Mouse (Mus musculus): ENCODE measurements at regions not wholly inside any gene's neighbourhood (a gene's known extent, or its start where the extent isn't known, plus 50 kb on each side); places are given as distances from the start of the nearest gene placed in this dataset.

GRCm38 (mm10) chr3:128886678-128887077 is 313.0 kb upstream of the Pitx2 start:
- 67% methylated on average over 9 of the region's 9 CpGs for WGBS
- ATAC-seq (ENCODE audit: low FRiP score, low TSS enrichment): no peak
- Histone ChIP-seq H3K9me3 (ENCODE audit: control insufficient read depth, low read length) (no peaks in the 10 kb centered on the region), H3K9ac (ENCODE audit: low read depth, low read length) (no peak overlapping the region), H3K27ac (ENCODE audit: low read depth, low read length) (no peak overlapping the region), H3K4me3 (ENCODE audit: low read length) (no peak overlapping the region), H3K4me1 (ENCODE audit: control insufficient read depth, insufficient read depth, low read length) (no peaks in the 10 kb centered on the region), H3K4me2 (replicated peaks; ENCODE audit: low read depth, low read length) (no peak overlapping the region), H3K36me3 (ENCODE audit: control insufficient read depth, insufficient read depth, low read length) (no peaks in the 10 kb centered on the region), H3K27me3 (ENCODE audit: control insufficient read depth, insufficient read depth, low read length) (peaks cover 19% of the 10 kb centered on the region)

GRCm38 (mm10) chr3:128891078-128891477 is 308.6 kb upstream of the Pitx2 start:
- ATAC-seq (ENCODE audit: low FRiP score, low TSS enrichment): no peak
- Histone ChIP-seq H3K36me3 (ENCODE audit: control insufficient read depth, insufficient read depth, low read length) (no peaks in the 10 kb centered on the region), H3K27ac (ENCODE audit: low read depth, low read length) (no peak overlapping the region), H3K4me2 (replicated peaks; ENCODE audit: low read depth, low read length) (no peak overlapping the region), H3K4me3 (ENCODE audit: low read length) (no peak overlapping the region), H3K4me1 (ENCODE audit: control insufficient read depth, insufficient read depth, low read length) (no peaks in the 10 kb centered on the region), H3K27me3 (ENCODE audit: control insufficient read depth, insufficient read depth, low read length) (peaks cover 7% of the 10 kb centered on the region; the same call in 1 of the 2 replicates), H3K9ac (ENCODE audit: low read depth, low read length) (no peak overlapping the region), H3K9me3 (ENCODE audit: control insufficient read depth, low read length) (no peaks in the 10 kb centered on the region)
- 70% methylated on average over 5 of the region's 5 CpGs for WGBS

GRCm38 (mm10) chr3:128896628-128897027 is 303.1 kb upstream of the Pitx2 start:
- no peaks in the 10 kb centered on the region for H3K36me3 ChIP-seq (ENCODE audit: control insufficient read depth, insufficient read depth, low read length)
- 94% methylated on average over 3 of the region's 3 CpGs for WGBS
- no peak overlapping the region for H3K9ac ChIP-seq (ENCODE audit: low read depth, low read length)
- no peaks in the 10 kb centered on the region for H3K9me3 ChIP-seq (ENCODE audit: control insufficient read depth, low read length)
- H3K4me1 ChIP-seq (ENCODE audit: control insufficient read depth, insufficient read depth, low read length): no peaks in the 10 kb centered on the region
- H3K4me2 ChIP-seq (replicated peaks; ENCODE audit: low read depth, low read length): no peak overlapping the region
- no peaks in the 10 kb centered on the region for H3K27me3 ChIP-seq (ENCODE audit: control insufficient read depth, insufficient read depth, low read length)
- H3K4me3 ChIP-seq (ENCODE audit: low read length): no peak overlapping the region
- H3K27ac ChIP-seq (ENCODE audit: low read depth, low read length): no peak overlapping the region
- ATAC-seq (ENCODE audit: low FRiP score, low TSS enrichment): no peak

- Histone ChIP-seq H3K27me3 (ENCODE audit: control insufficient read depth, insufficient read depth, low read length) (no peaks in the 10 kb centered on the region), H3K9me3 (ENCODE audit: control insufficient read depth, low read length) (no peaks in the 10 kb centered on the region), H3K4me2 (replicated peaks; ENCODE audit: low read depth, low read length) (no peak overlapping the region), H3K9ac (ENCODE audit: low read depth, low read length) (no peak overlapping the region), H3K36me3 (ENCODE audit: control insufficient read depth, insufficient read depth, low read length) (no peaks in the 10 kb centered on the region), H3K4me1 (ENCODE audit: control insufficient read depth, insufficient read depth, low read length) (no peaks in the 10 kb centered on the region), H3K4me3 (ENCODE audit: low read length) (no peak overlapping the region), H3K27ac (ENCODE audit: low read depth, low read length) (no peak overlapping the region)
- peak; percentile 57; the same call in 1 of the 2 replicates for ATAC-seq (ENCODE audit: low FRiP score, low TSS enrichment)
- 27% methylated on average over 4 of the region's 4 CpGs for WGBS
Measured at GRCm38 (mm10) chr3:128911122-128911521, 288.6 kb upstream of the Pitx2 start.

GRCm38 (mm10) chr3:128921428-128921827 is 278.2 kb upstream of the Pitx2 start:
- Histone ChIP-seq H3K27me3 (ENCODE audit: control insufficient read depth, insufficient read depth, low read length) (no peaks in the 10 kb centered on the region), H3K4me3 (ENCODE audit: low read length) (no peak overlapping the region), H3K4me1 (ENCODE audit: control insufficient read depth, insufficient read depth, low read length) (no peaks in the 10 kb centered on the region), H3K36me3 (ENCODE audit: control insufficient read depth, insufficient read depth, low read length) (no peaks in the 10 kb centered on the region), H3K9ac (ENCODE audit: low read depth, low read length) (no peak overlapping the region), H3K27ac (ENCODE audit: low read depth, low read length) (no peak overlapping the region), H3K4me2 (replicated peaks; ENCODE audit: low read depth, low read length) (no peak overlapping the region), H3K9me3 (ENCODE audit: control insufficient read depth, low read length) (no peaks in the 10 kb centered on the region)
- no peak for ATAC-seq (ENCODE audit: low FRiP score, low TSS enrichment)

- Histone ChIP-seq H3K27me3 (ENCODE audit: control insufficient read depth, insufficient read depth, low read length) (no peaks in the 10 kb centered on the region), H3K4me2 (replicated peaks; ENCODE audit: low read depth, low read length) (no peak overlapping the region), H3K36me3 (ENCODE audit: control insufficient read depth, insufficient read depth, low read length) (no peaks in the 10 kb centered on the region), H3K27ac (ENCODE audit: low read depth, low read length) (no peak overlapping the region), H3K9ac (ENCODE audit: low read depth, low read length) (no peak overlapping the region), H3K4me1 (ENCODE audit: control insufficient read depth, insufficient read depth, low read length) (no peaks in the 10 kb centered on the region), H3K9me3 (ENCODE audit: control insufficient read depth, low read length) (no peaks in the 10 kb centered on the region), H3K4me3 (ENCODE audit: low read length) (no peak overlapping the region)
- ATAC-seq (ENCODE audit: low FRiP score, low TSS enrichment): no peak
- WGBS: 73% methylated on average over 4 of the region's 4 CpGs
Measured at GRCm38 (mm10) chr3:128922150-128922549, 277.5 kb upstream of the Pitx2 start.

GRCm38 (mm10) chr3:128938536-128938935 is 261.1 kb upstream of the Pitx2 start:
- Histone ChIP-seq H3K27ac (ENCODE audit: low read depth, low read length) (no peak overlapping the region), H3K4me2 (replicated peaks; ENCODE audit: low read depth, low read length) (no peak overlapping the region), H3K4me1 (ENCODE audit: control insufficient read depth, insufficient read depth, low read length) (no peaks in the 10 kb centered on the region), H3K27me3 (ENCODE audit: control insufficient read depth, insufficient read depth, low read length) (no peaks in the 10 kb centered on the region), H3K36me3 (ENCODE audit: control insufficient read depth, insufficient read depth, low read length) (no peaks in the 10 kb centered on the region), H3K9me3 (ENCODE audit: control insufficient read depth, low read length) (no peaks in the 10 kb centered on the region), H3K4me3 (ENCODE audit: low read length) (no peak overlapping the region), H3K9ac (ENCODE audit: low read depth, low read length) (no peak overlapping the region)
- no peak for ATAC-seq (ENCODE audit: low FRiP score, low TSS enrichment)
- 64% methylated on average over 5 of the region's 5 CpGs for WGBS

GRCm38 (mm10) chr3:128941156-128941555 is 258.5 kb upstream of the Pitx2 start:
- no peak for ATAC-seq (ENCODE audit: low FRiP score, low TSS enrichment)
- WGBS: 76% methylated on average over 2 of the region's 2 CpGs
- Histone ChIP-seq H3K4me2 (replicated peaks; ENCODE audit: low read depth, low read length) (no peak overlapping the region), H3K27ac (ENCODE audit: low read depth, low read length) (no peak overlapping the region), H3K4me3 (ENCODE audit: low read length) (no peak overlapping the region), H3K9me3 (ENCODE audit: control insufficient read depth, low read length) (no peaks in the 10 kb centered on the region), H3K36me3 (ENCODE audit: control insufficient read depth, insufficient read depth, low read length) (no peaks in the 10 kb centered on the region), H3K9ac (ENCODE audit: low read depth, low read length) (no peak overlapping the region), H3K4me1 (ENCODE audit: control insufficient read depth, insufficient read depth, low read length) (no peaks in the 10 kb centered on the region), H3K27me3 (ENCODE audit: control insufficient read depth, insufficient read depth, low read length) (no peaks in the 10 kb centered on the region)

- Histone ChIP-seq H3K4me2 (replicated peaks; ENCODE audit: low read depth, low read length) (no peak overlapping the region), H3K36me3 (ENCODE audit: control insufficient read depth, insufficient read depth, low read length) (no peaks in the 10 kb centered on the region), H3K27ac (ENCODE audit: low read depth, low read length) (no peak overlapping the region), H3K9ac (ENCODE audit: low read depth, low read length) (no peak overlapping the region), H3K9me3 (ENCODE audit: control insufficient read depth, low read length) (no peaks in the 10 kb centered on the region), H3K4me3 (ENCODE audit: low read length) (no peak overlapping the region), H3K4me1 (ENCODE audit: control insufficient read depth, insufficient read depth, low read length) (no peaks in the 10 kb centered on the region), H3K27me3 (ENCODE audit: control insufficient read depth, insufficient read depth, low read length) (no peaks in the 10 kb centered on the region)
- 42% methylated on average over 6 of the region's 6 CpGs for WGBS
- ATAC-seq (ENCODE audit: low FRiP score, low TSS enrichment): no peak
Measured at GRCm38 (mm10) chr3:128944631-128945030, 255.0 kb upstream of the Pitx2 start.

- no peak overlapping the region for H3K4me3 ChIP-seq (ENCODE audit: low read length)
- no peaks in the 10 kb centered on the region for H3K4me1 ChIP-seq (ENCODE audit: control insufficient read depth, insufficient read depth, low read length)
- no peaks in the 10 kb centered on the region for H3K9me3 ChIP-seq (ENCODE audit: control insufficient read depth, low read length)
- H3K4me2 ChIP-seq (replicated peaks; ENCODE audit: low read depth, low read length): no peak overlapping the region
- H3K27me3 ChIP-seq (ENCODE audit: control insufficient read depth, insufficient read depth, low read length): no peaks in the 10 kb centered on the region
- WGBS: 95% methylated on average over 8 of the region's 8 CpGs
- no peak overlapping the region for H3K27ac ChIP-seq (ENCODE audit: low read depth, low read length)
- no peak for ATAC-seq (ENCODE audit: low FRiP score, low TSS enrichment)
- H3K36me3 ChIP-seq (ENCODE audit: control insufficient read depth, insufficient read depth, low read length): no peaks in the 10 kb centered on the region
- no peak overlapping the region for H3K9ac ChIP-seq (ENCODE audit: low read depth, low read length)
Measured at GRCm38 (mm10) chr3:128954886-128955285, 244.8 kb upstream of the Pitx2 start.
